28 mouse cellular contexts compared by ENCODE assay signal in the genomic region with DNA sequence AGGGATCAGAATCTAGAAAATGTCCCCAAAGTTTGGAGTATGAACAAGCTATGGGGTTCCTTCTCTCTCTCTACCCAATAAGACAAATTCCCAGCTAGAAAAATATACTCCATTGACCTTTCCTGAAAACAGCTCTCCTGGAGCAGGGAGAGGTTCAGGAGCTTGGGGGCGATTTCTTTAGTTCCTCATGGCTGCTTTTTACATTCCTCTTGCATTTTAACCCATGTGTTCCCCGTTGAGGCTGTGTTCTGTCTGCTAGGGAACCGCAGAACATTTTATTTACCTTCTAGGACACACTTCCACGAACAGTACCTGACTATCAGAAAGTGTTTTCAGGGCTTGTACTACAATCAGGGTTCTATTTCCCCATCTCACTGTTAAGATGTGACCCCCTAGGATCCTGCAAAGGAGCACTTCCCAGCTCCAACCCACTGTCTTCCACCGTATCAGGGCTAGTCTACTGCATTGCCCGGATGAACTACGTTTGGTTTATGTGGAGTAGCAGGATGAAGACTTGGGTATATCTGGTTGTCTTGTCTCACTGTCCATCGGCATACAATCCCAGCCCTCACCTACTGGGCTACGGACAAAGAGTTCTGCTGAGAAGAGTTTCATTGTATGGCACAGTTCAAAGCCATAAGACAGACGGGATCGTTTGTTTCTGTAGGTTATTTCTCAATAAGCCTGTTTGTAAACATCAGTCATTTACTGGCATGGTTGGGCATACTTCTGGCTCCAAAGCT. TPM values are rescaled to one million over a fixed set of nuclear protein-coding genes. Genes with fewer than 3 reads are reported as not detected.
DNase-seq lines count a peak whose midpoint lies in the region; ATAC-seq and TF ChIP-seq lines count a peak whose summit lies in the region.
"Had no signal": no experiment of that assay in that cellular context is flagged by ENCODE, and none has a peak within 500 bp of the region (broad histone marks: within the 10 kb centered on the region; RNA-seq: fewer than 3 reads in every experiment).

No protein-coding gene starts in this region.

- no peak overlapping the region for H3K4me3 ChIP-seq in kidney, postnatal 0 days (replicated peaks; ENCODE audit: low read depth, low read length)
- no peak overlapping the region for H3K4me3 ChIP-seq in forebrain, embryonic 11.5 days (ENCODE audit: low read depth, low read length)
- H3K4me3 ChIP-seq: forebrain, embryonic 13.5 days; hindbrain, embryonic 12.5 days; liver, embryonic 13.5 days; stomach, embryonic 15.5 days had no signal

- H3K36me3 ChIP-seq in kidney, postnatal 0 days (ENCODE audit: insufficient read depth, low read length): no peaks in the 10 kb centered on the region
- no peaks in the 10 kb centered on the region for H3K36me3 ChIP-seq in forebrain, embryonic 11.5 days (ENCODE audit: control insufficient read depth, insufficient read depth, low read length)
- H3K36me3 ChIP-seq: G1E; hindbrain, embryonic 12.5 days; liver, embryonic 13.5 days; stomach, embryonic 15.5 days had no signal

- WGBS in kidney, postnatal 0 days: 50% methylated on average over 11 of the region's 11 CpGs
- WGBS in forebrain, embryonic 11.5 days: 82% methylated on average over 11 of the region's 11 CpGs

- no peak for TF ChIP-seq CTCF in kidney, postnatal 0 days (IDR thresholded peaks at IDR 0.05; ENCODE audit: low read depth)

- ATAC-seq in kidney, postnatal 0 days (replicated peaks; ENCODE audit: low FRiP score, low read depth): peak; percentile 36; the same call in 1 of the 2 replicates
- no peak for ATAC-seq in forebrain, embryonic 11.5 days (replicated peaks; ENCODE audit: low FRiP score)
- ATAC-seq: forebrain, embryonic 13.5 days; hindbrain, postnatal 0 days had no signal

- H3K4me1 ChIP-seq in kidney, postnatal 0 days (replicated peaks; ENCODE audit: insufficient read depth, low read length): peaks cover 13% of the 10 kb centered on the region
- H3K4me1 ChIP-seq in forebrain, embryonic 11.5 days (replicated peaks; ENCODE audit: control insufficient read depth, insufficient read depth, low read length): no peaks in the 10 kb centered on the region
- H3K4me1 ChIP-seq: forebrain, embryonic 13.5 days; hindbrain, embryonic 12.5 days; liver, embryonic 13.5 days; stomach, embryonic 15.5 days had no signal

- H3K9me3 ChIP-seq in kidney, postnatal 0 days (replicated peaks; ENCODE audit: low read length): no peaks in the 10 kb centered on the region
- H3K9me3 ChIP-seq in forebrain, embryonic 11.5 days (ENCODE audit: control insufficient read depth, low read length): no peaks in the 10 kb centered on the region
- H3K9me3 ChIP-seq: forebrain, embryonic 13.5 days; hindbrain, embryonic 12.5 days; liver, embryonic 13.5 days; stomach, embryonic 15.5 days had no signal

- peak overlapping the region; percentile 14; the same call in 1 of the 2 replicates for H3K4me2 ChIP-seq in kidney, postnatal 0 days (ENCODE audit: low read length)
- H3K4me2 ChIP-seq in forebrain, embryonic 11.5 days (ENCODE audit: low read depth, low read length, severe bottlenecking): no peak overlapping the region
- H3K4me2 ChIP-seq: forebrain, embryonic 13.5 days; hindbrain, embryonic 12.5 days; liver, embryonic 13.5 days; stomach, embryonic 15.5 days had no signal

- peak overlapping the region; percentile 84 for H3K27ac ChIP-seq in kidney, postnatal 0 days
- H3K27ac ChIP-seq in forebrain, embryonic 11.5 days (ENCODE audit: low read depth, low read length): no peak overlapping the region
- H3K27ac ChIP-seq: forebrain, embryonic 13.5 days; hindbrain, embryonic 12.5 days; hindbrain, postnatal 0 days; liver, embryonic 13.5 days; stomach, embryonic 15.5 days had no signal

- H3K27me3 ChIP-seq in kidney, postnatal 0 days (ENCODE audit: insufficient read depth, low read length): no peaks in the 10 kb centered on the region
- H3K27me3 ChIP-seq in forebrain, embryonic 11.5 days (ENCODE audit: control insufficient read depth, insufficient read depth, low read length): no peaks in the 10 kb centered on the region
- H3K27me3 ChIP-seq: forebrain, embryonic 13.5 days; hindbrain, embryonic 12.5 days; liver, embryonic 13.5 days; stomach, embryonic 15.5 days had no signal

- peak; percentile 51 for DNase-seq in kidney, adult 18-20 months
- DNase-seq in kidney, postnatal 10 days: no peak
- peak; percentile 23 to 32 for DNase-seq in kidney, adult 8-10 months
- peak; percentile 25 for DNase-seq in kidney, postnatal 0 days (ENCODE audit: low spot score)
- DNase-seq in yolk sac, embryonic 10.5 days (ENCODE audit: low spot score): no peak
- DNase-seq in forebrain, embryonic 11.5 days (ENCODE audit: low spot score): no peak
- no peak for DNase-seq in c-Kit-positive CD71-positive TER-119-positive erythroid progenitor cells, embryonic 14.5 days (ENCODE audit: low spot score)
- DNase-seq: adrenal gland, postnatal 10 days; cerebellum, adult 11-12 months; cerebellum, adult 9-11 months; embryo, embryonic 11 days; gastrocnemius, postnatal 14 days; heart, postnatal 36 days; layer of hippocampus, postnatal 36 days; left cerebral cortex, postnatal 4 days; liver, embryonic 13.5 days; lung, adult 18-20 months; lung, postnatal 10 days; midbrain, embryonic 14.5 days; thymus, postnatal 14 days had no signal

- no peak overlapping the region for H3K9ac ChIP-seq in kidney, postnatal 0 days (ENCODE audit: low read depth, low read length)
- no peak overlapping the region for H3K9ac ChIP-seq in forebrain, embryonic 11.5 days (ENCODE audit: low read length)
- H3K9ac ChIP-seq: forebrain, embryonic 13.5 days; hindbrain, embryonic 12.5 days; liver, embryonic 13.5 days; stomach, embryonic 15.5 days had no signal

RNA-seq across cellular contexts. Expression of a gene that starts 0.6 kb away (rescaled TPM):
- 18.8 and 21.4 TPM in 2 replicates for polyA plus RNA-seq in kidney, postnatal 0 days (2015; fragmentation: Nextera tagmentation; extraction: Ambion mirVana)
- polyA plus RNA-seq in forebrain, embryonic 11.5 days (2014; fragmentation: Nextera tagmentation; extraction: Ambion mirVana): 0.05 TPM in 1 of 2 replicates, not detected in the other
- polyA plus RNA-seq: forebrain, embryonic 13.5 days; G1E; heart, embryonic 16.5 days; limb, embryonic 14.5 days; urinary bladder, adult 2 months had no signal

Comparison
In these comparisons a context has a peak if more than half of its experiments do, and no peak if none do; other contexts are left out.
1. DNase-seq: peak in kidney, adult 18-20 months (single experiment), kidney, adult 8-10 months (2 of 2) and kidney, postnatal 0 days (single experiment); none in kidney, postnatal 10 days (single experiment), yolk sac, embryonic 10.5 days (single experiment), forebrain, embryonic 11.5 days (single experiment) and c-Kit-positive CD71-positive TER-119-positive erythroid progenitor cells, embryonic 14.5 days (single experiment).
2. RNA of a gene that starts 0.6 kb away (polyA plus RNA-seq): 18.8 to 21.4 TPM in kidney, postnatal 0 days; 0.05 TPM in forebrain, embryonic 11.5 days; every median in the first group is over 10 times any median in the second.